Mouse (Mus musculus) layer of hippocampus, adult 18-20 months (tissue): ENCODE data around the gene Tk1. TPM values are rescaled to one million over a fixed set of nuclear protein-coding genes. Genes with fewer than 3 reads are reported as not detected.
"Not testable (repeated sequence)": the region's sequence is repeated elsewhere in the genome, so short reads cannot be mapped to it uniquely, and the experiment has no call there.

ENCODE experiments used
- DNase-seq, 2 experiments: peaks; one replicate each; pipeline ENCODE4 v3.0.0; 2022; ENCODE audit warnings: low spot score in 2 of 2
- total RNA-seq, 2 experiments: library from RNA; stranded (reverse); gene quantifications; 2 replicates each; pipeline ENCODE4 v1.2.3; 2021

Gene Tk1
- total RNA-seq, 2 experiments from 2014 or later: 0.43 to 0.50 TPM

- no peak for DNase-seq
Measured at GRCm38 (mm10) chr11:117792281-117792888, 33.5 kb downstream of the Tk1 start.

DNA sequence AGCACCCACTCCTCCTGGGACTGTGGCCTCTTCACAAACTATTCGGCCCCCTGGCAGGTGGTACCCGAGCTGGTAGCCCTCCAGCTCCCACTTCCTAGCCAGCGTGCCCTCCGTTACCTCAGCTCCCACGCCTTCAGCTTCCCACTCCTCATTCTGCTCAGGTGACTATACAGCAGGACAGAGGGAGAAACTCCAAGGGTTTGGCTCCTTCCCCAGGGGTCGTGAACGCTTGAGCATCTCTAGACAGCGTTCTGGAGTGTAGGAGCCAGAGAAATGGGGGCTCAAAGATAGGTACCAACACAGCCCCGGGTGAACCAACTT is 34.5 kb downstream of the Tk1 start:
- DNase-seq: no peak

DNA sequence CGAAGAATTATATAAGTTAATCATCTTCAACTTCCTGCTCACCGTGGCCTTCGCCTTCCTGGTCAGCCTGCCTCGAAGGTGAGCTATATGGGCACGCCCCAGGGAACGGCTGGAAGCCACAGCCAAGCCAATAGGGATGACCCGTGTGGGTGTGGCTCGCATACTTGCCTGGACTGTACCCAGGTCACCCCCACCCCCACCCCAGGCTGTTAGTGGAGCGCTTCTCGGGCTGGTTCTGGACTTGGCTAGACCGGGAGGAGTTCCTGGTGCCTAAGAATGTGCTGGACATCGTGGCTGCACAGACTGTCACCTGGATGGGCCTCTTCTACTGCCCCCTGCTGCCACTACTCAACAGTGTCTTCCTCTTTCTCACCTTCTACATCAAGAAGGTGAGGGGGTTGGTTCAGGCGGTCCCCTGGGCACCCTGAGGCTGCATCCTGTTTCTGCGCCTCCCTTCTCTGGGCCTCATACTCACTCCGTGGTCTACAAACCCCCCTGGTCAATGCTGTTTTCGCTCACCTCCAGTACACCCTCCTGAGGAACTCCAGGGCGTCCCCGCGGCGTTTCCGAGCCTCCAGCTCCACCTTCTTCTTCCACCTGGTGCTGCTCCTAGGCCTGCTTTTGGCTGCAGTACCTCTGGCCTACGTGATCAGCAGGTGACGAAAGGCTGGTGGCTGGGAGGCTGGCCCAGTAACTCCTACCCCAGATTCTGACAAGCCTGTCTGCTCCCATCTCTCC is 35.0 kb downstream of the Tk1 start:
- DNase-seq: no peak

- DNase-seq: peak in 1 of 2 experiments; percentile 70
Measured at GRCm38 (mm10) chr11:117790286-117790685, 35.6 kb downstream of the Tk1 start.

- not testable (repeated sequence) for DNase-seq
Measured at GRCm38 (mm10) chr11:117788481-117788880, 37.4 kb downstream of the Tk1 start.

- DNase-seq: peak in 1 of 2 experiments; percentile 77
Measured at GRCm38 (mm10) chr11:117786294-117786693, 39.6 kb downstream of the Tk1 start.

- no peak for DNase-seq
Measured at GRCm38 (mm10) chr11:117783683-117784309, 42.1 kb downstream of the Tk1 start.

DNA sequence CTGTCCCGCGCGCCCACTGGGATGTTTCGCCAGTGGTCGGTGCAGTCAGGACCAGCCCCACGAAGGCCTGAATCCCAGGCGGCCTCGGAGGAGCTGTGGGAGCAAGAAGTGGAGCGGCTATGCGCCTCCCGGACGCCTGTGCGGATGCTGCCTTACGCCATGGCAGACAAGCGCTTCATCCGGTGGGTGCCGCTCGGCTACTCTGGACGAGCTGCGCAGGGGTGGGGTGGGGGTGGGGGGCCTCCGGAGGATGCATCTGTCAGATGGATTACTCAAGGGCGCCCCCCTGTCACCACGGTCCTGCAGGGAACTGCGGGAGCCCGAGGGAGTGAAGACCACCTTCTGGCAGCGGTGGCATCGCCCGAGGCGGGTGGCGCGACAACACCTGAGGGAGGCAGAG is 42.8 kb downstream of the Tk1 start:
- DNase-seq: no peak

GRCm38 (mm10) chr11:117782705-117783034 is 43.2 kb downstream of the Tk1 start:
- DNase-seq: no peak

DNA sequence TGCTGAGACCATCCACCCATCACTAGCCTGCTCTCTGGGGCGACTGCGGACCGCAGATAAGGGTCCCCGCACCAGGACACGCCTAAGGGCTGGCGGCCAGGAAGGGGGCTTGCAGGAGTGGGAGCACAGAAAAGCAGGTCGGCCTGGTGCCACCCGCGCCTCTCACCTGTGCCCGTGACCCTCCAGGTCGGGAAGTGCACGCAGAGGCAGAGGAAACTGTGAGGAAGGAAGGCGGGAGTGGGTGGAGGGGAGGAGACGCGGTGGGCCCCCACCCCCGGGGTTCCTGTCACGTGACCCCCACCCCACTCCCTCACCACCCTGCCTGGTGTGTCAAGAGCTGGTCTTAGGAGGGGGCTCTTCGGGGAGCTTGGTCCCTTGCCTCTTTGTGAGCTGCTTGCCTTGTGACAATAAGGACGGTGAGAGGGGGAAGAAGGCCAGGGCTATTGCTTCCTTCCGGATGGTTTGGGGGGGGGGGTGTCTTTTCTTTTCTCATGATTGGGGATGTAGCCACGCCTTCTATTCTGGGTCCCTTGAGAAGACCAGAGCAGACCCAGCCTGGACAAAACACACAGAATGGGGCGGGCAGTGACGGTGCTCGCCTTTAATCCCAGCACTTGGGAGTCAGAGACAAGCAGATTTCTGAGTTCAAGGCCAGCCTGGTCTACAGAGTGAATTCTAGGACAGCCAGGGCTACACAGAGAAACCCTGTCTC is 43.7 kb downstream of the Tk1 start, which contains the start of the genes Tmc8 and Tmc6:
Gene Tmc8, plus strand, starts transcription at position 84 of the 712 bp plus-strand sequence.
Gene Tmc6, minus strand, starts transcription at position 206 of the 712 bp plus-strand sequence.
- no peak for DNase-seq

- DNase-seq: no peak
Measured at GRCm38 (mm10) chr11:117781199-117781821, 44.6 kb downstream of the Tk1 start.

- no peak for DNase-seq
Measured at GRCm38 (mm10) chr11:117780582-117781111, 45.2 kb downstream of the Tk1 start.

DNA sequence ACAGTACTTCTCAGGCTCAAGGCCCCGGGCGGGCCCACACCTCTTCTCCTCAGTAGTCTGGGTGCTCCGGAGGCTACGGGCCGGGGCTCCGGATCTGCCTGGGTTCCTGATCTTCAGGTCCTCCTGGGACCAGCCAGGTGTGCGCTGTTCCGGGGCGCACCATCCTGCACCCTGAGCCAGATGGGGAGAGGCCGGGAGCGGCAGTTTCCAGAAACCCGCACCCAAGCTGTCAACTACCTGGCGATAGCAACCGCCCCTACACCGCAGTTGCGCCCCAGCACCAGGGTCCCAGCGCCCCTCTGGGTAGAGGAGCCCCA is 45.7 kb downstream of the Tk1 start:
- no peak for DNase-seq

DNA sequence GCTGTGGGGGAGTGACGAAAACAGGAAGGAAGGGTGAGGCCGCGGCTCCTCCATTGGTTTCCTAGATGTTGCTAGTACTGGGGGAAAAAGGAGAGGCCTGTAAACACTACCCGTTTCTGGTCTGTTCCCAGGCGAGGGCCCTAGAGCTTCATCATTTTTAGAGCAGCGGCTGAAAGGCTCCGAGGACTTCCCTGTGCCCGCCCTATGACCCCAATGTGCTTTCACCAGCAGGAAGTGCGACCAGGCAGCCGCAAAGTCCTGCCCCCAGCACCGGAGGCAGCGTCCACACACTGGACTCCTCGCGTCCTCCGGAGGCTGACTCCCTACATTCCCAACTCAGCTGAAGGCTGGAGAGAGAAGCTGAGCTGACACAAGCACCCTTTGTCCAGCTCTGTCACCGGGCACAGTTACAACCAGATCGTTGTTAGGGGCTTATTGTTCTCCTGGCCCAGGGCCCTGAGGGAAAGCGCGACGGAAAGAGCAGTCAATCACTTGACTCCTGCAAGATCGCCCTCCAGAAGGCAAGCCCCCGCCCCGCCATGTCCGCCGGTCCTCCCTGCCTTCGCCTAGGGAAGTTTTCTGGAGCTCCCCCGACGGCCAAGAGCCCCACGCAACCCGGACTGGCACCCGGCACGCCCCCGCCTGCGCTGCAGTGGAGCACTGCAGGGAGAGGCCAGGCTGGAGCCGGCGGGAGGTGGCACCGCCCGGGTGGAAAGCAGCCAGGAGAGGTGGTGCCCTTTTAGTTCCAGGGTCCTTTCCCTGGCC is 46.3 kb downstream of the Tk1 start:
- DNase-seq: peak in 1 of 2 experiments; percentile 55

DNA sequence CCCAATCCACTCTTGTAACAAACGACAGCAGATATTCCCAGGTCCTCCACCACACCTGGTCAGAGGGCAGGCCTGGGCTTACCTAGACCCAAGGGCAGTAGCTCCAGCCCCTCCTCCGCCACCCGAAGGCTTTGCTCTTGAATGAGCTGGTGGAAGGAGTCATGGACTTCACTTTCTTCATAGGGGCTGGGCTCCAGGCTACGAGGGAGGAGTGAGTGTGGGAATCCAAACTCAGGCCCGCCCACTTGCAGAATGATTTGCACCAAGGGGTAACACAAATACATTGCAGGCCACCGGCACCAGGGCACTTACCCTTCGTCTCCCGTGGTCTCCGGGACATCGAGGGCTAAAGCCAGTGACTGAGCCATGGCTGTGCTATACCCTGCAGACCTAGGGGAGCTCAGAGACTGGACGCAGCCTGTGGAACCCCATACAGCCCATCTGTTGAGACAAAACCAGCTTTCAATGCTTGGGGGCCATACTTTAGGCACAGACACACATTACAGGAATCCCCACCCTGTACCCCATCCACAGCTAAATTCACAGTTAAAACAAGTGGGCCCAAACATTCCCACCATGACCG is 47.0 kb downstream of the Tk1 start:
- DNase-seq: no peak

GRCm38 (mm10) chr11:117778031-117778430 is 47.9 kb downstream of the Tk1 start:
- DNase-seq: no peak

DNA sequence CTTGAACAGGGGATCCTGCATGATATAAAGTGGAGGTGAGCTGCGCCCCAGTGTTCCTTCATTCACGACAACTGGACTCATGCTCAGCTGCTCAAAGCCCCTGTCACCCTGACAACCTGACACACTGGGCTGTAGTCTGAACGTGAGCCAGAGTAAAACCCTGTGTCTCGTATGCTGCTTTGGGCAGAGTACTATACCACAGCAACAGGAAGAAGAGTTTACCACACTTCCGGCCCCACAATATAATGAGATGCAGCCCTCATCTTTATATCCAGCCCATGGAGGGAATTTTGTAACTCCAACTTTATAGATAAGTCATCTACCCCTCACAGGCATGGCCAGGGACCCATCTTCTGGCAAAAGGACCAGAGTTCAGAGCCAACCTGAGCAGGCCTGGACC is 48.8 kb downstream of the Tk1 start:
- no peak for DNase-seq

DNA sequence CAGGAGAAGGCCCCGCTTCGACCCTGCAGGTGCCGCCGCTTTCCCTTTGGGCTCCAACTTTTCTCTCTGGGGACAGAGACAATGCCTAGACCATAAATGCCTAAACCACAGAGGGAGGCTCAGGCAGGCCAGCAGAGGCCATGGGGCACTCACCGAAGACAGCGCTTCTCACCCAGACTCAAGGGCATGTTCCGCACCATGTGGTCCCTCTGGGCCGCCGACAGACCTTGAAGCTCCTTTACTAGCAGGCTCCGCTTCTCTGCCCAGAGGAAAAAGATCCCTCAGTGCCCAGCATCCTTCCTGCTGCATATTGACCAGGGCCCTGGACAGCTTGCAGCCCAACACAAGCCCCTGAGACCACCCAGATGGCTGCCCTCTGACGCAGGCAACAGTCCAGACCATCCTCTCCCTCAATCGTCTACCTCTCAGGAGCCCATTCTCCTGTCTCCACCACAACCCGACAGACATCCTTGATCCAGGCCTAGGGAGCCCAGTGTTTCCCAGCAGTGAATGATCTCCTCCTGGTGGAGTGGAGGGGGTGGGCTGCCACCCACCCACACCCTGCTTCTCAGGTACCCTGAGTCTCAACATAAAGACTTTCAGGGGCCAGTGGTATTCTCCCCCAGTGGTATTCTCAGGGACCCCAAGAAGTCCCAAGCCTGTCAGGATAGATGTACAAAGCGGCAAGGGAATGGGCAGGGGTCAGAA is 49.7 kb downstream of the Tk1 start:
- no peak for DNase-seq

GRCm38 (mm10) chr11:117775540-117775939 is 50.4 kb downstream of the Tk1 start:
- DNase-seq: no peak

- no peak for DNase-seq
Measured at GRCm38 (mm10) chr11:117774925-117775324, 51.0 kb downstream of the Tk1 start.
